Mouse (Mus musculus): ENCODE measurements at regions not wholly inside any gene's neighbourhood (a gene's known extent, or its start where the extent isn't known, plus 50 kb on each side); places are given as distances from the start of the nearest gene placed in this dataset.

GRCm38 (mm10) chr6:51197000-51197774 is 235.3 kb upstream of the Nfe2l3 start:
- in situ Hi-C loops (cut with MboI, MseI) = loop anchor here in 1 of 2 experiments (10.0 kb wide), 1 partner anchor 1028 kb away; the partner anchor contains the start of gene Hoxa7

- in situ Hi-C loops (cut with MboI, MseI) = loop anchor here (10.0 to 25.0 kb wide), 2 partner anchors 655 to 662 kb away; no protein-coding TSS in a partner anchor
Measured at GRCm38 (mm10) chr6:51200207-51200606, 232.3 kb upstream of the Nfe2l3 start.

- in situ Hi-C loops (cut with MboI, MseI) = loop anchor here (10.0 to 25.0 kb wide), 2 partner anchors 654 to 661 kb away; no protein-coding TSS in a partner anchor
Measured at GRCm38 (mm10) chr6:51200837-51201236, 231.6 kb upstream of the Nfe2l3 start.

DNA sequence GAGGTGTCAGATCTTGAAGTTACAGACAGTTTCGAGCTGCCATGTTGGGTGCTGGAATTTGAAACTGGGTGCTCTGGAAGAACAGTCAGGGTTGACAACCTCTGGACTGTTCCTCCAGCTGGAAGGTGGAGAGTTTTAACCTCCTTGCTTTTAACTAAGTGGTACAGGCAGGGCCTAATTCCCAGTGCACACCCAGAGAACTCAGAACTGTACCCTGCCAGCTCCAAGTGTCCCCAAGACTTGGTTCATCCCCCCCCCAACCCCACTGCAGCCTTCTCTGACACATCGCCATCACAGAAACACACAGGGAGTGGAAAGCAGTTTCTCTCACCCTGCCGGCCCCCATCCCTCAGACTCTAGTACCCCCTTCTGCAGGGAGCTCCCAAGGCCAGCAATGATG is 228.2 kb upstream of the Nfe2l3 start:
- in situ Hi-C loops (cut with MboI, MseI) = loop anchor here (10.0 to 25.0 kb wide), 2 partner anchors 650 to 658 kb away; no protein-coding TSS in a partner anchor

DNA sequence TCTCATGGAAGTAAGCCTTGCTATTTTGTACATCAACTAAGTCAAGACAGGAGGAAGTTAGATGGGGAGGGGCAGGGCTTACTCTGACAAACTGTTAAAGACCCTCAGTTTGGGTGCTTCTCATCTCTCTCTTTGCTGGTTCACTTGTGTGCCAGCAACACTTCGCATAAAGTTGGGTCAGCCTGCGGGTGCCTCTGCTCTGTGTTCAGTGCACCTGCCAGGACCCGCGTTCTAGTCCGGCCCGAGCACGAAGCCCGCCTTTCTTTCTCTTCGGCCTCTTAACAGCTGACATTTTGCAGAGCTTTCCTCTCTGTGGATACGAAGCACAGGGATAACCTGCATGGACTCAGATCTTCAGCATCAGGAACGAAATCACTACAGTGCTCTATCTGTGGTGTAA is 227.1 kb upstream of the Nfe2l3 start:
- in situ Hi-C loops (cut with MboI, MseI) = loop anchor here (5.0 to 25.0 kb wide), 4 partner anchors 302 to 657 kb away; no protein-coding TSS in a partner anchor

DNA sequence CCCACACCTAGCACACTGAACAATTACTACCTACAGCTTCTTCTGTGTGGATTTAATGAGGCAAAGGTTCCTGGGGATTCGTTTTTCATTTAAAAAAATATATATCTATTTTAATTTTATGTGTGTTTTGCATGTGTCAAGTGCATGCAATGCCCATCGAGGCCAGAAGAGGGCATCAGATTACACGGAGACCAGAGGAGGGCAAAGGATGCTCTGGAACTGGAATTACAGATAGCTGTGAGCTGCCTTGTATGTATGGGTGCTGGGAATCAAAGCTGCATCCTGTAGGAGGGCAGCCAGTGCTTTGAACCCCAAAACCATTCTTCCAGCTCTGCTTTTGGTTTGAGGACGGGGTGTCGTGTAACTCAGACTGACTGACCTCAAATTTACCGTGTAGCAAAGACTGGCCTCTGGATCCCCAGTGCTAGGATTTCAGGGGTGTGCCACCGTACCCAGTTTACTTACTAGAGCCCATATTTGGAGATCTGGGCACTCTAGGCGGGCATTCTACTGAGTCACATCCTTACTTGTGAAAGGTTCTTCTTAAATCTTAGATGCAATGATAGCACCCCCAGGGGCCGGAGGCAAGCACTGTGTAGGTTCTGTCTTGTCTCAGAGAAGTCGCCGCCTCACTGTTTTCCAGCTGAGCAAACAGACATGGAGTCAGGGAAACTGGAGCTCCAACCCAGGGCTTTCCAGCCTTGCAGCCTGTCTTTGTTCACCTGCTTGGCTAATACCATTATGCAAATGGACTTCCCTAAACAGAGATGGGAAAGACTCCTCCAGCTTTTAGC is 225.6 kb upstream of the Nfe2l3 start:
- in situ Hi-C loops (cut with MboI, MseI) = loop anchor here (5.0 to 25.0 kb wide), 4 partner anchors 300 to 655 kb away; no protein-coding TSS in a partner anchor

DNA sequence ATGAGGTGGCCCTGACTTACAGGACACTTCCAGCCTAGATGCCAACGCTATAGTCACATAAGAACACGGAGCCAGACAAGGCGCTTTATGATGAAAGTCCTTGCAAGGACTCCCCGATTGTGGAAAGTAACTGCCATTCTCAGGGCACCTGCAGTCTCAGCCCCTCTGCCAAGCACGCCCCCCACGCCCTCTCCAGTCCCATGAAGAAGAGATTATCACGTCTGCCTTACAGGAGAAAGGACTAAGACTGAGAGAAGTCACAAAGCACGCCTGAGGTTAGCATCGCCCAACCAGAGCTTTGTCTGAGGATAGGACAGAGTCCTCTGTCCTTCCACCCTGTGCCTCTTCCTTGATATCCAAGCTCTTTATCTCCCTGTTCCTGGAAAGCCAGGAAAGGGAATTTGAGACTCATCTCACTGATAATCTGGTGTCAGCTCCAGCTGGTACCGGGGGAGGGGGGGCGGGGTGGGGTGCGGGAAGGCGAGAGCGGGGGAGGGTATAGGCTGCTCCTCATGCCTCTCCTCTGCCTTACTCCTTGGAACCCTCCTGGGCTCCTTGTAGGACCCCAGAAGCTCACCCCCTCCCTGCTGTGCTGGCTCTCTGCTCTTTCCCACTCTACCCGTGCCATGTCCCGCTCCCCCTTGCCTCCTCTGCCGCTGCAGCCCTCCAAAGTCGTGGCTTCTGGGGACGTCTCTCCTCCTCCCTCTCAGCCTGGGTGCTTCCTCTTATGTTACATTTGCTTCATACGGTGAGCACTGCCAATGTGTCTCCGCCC is 224.7 kb upstream of the Nfe2l3 start:
- in situ Hi-C loops (cut with MboI, MseI) = loop anchor here (5.0 to 25.0 kb wide), 4 partner anchors 300 to 655 kb away; no protein-coding TSS in a partner anchor

- in situ Hi-C loops (cut with MboI, MseI) = loop anchor here (5.0 to 25.0 kb wide), 4 partner anchors 298 to 653 kb away; no protein-coding TSS in a partner anchor
Measured at GRCm38 (mm10) chr6:51208660-51209396, 223.6 kb upstream of the Nfe2l3 start.

DNA sequence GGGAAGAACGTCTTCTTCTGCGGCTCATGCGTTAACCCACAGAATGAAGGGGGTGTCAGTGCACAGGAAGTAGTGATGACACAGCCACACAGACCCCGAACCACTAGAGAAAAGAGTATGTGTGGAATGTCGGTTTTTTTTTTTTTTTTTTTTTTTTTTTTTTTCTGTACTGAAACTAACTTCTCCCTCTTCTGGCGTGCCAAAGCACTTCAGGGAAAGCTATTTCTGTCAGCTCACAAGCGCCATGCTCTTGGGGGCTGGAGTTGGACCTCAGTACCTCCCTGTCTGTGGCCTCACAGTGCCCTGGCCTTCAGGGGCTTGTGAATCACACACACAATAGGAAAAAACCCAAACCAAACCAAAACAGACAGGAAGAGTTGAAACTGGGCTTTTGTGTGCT is 221.1 kb upstream of the Nfe2l3 start:
- in situ Hi-C loops (cut with MboI, MseI) = loop anchor here (5.0 to 25.0 kb wide), 6 partner anchors 151 to 986 kb away; no protein-coding TSS in a partner anchor

DNA sequence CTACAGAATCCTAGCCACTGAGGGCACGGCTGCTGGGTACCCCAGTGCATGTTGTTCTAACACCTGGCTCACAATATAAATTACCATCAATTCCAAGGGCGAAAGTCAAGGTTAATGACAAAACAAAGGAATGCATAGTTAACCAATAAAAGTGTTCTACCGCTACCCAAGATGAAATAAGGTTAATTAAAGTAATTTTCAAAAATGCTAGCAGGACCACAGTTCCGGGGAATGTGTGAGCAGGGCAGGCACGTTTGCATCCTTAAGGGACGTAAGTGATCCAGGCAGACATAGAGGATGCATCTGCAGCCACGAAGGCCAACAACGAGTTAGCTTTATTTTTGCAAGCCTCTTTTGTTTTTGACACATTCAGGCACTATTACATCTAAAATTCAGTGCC is 220.3 kb upstream of the Nfe2l3 start:
- in situ Hi-C loops (cut with MboI, MseI) = loop anchor here (5.0 to 25.0 kb wide), 6 partner anchors 150 to 985 kb away; no protein-coding TSS in a partner anchor

GRCm38 (mm10) chr6:51215371-51215770 is 217.1 kb upstream of the Nfe2l3 start:
- in situ Hi-C loops (cut with MboI, MseI) = loop anchor here in 1 of 2 experiments (25.0 kb wide), 1 partner anchor 647 kb away; no protein-coding TSS in a partner anchor

GRCm38 (mm10) chr6:51216472-51216871 is 216.0 kb upstream of the Nfe2l3 start:
- in situ Hi-C loops (cut with MboI, MseI) = loop anchor here in 1 of 2 experiments (25.0 kb wide), 1 partner anchor 646 kb away; no protein-coding TSS in a partner anchor

GRCm38 (mm10) chr6:51219691-51220090 is 212.8 kb upstream of the Nfe2l3 start:
- in situ Hi-C loops (cut with MboI, MseI) = loop anchor here in 1 of 2 experiments (10.0 to 25.0 kb wide), 2 partner anchors 345 to 643 kb away; no protein-coding TSS in a partner anchor

GRCm38 (mm10) chr6:51220778-51221177 is 211.7 kb upstream of the Nfe2l3 start:
- in situ Hi-C loops (cut with MboI, MseI) = loop anchor here in 1 of 2 experiments (10.0 to 25.0 kb wide), 2 partner anchors 344 to 642 kb away; no protein-coding TSS in a partner anchor

DNA sequence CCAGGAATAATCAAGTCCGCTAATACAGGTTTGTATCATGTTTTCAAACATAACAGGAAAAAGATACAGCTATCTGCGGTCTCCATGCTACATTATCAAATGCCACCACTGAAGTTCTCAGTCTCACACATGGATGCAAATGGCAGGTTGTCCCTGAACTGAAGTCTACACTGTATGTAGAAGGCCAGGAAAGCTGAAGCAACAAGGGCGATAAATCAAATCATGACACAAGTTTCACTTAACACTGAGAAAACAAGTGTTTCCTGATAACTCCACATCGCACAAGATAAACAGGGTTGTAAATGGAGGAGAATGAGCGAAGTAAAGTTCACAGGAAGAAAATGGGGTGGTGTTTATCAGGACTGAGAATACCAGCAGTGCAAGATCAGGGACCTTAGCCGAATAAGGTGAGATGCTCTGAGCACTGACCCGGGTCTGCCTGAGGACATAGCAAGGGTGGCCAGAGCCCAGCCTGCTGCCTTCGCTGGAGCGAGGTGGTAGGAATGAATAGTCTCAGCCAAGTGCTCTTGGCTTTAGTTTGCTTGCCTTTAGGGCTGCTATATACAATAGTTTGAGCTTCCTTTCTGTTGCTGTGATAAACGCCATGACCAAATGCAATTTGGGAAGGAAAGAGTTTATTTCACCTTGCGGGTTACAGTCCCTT is 196.3 kb upstream of the Nfe2l3 start:
- in situ Hi-C loops (cut with MboI, MseI) = no loop called here

DNA sequence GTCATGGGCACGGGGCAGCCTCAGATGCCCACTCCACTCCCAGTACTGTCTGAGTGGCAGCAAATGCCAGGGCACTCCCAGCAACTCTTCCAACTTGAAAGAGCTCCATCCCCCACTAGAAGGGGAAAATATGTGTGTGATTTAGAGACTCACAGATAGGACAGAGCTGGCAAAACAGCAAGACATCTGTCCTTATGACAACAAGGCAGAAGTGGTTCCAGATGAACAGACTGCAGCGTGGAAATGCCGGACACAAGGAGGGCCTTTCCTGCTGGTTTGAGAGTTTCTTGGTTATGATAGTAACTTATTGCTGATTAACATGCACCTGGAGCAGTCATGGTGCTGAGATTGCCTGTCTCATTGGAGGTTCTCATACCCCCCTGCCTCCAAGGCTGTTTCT is 192.4 kb upstream of the Nfe2l3 start:
- in situ Hi-C loops (cut with MboI, MseI) = no loop called here

DNA sequence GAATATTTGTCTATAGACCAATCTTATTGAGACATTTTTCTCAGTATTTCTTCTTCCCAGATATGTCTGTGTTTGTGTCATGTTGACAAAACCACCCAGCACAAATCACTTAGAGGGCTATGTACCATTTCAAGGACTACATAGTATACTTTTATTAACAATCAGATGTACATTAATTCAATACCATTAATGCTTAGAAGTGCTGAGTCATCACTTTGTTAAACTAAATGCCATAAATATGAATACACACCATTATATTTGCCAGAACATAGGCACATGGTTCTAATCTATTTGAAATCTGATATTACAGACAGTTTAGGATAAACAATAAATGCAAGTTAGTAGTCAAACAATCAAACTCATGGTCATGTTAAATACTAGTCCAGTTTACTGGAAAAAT is 182.2 kb upstream of the Nfe2l3 start:
- in situ Hi-C loops (cut with MboI, MseI) = no loop called here

DNA sequence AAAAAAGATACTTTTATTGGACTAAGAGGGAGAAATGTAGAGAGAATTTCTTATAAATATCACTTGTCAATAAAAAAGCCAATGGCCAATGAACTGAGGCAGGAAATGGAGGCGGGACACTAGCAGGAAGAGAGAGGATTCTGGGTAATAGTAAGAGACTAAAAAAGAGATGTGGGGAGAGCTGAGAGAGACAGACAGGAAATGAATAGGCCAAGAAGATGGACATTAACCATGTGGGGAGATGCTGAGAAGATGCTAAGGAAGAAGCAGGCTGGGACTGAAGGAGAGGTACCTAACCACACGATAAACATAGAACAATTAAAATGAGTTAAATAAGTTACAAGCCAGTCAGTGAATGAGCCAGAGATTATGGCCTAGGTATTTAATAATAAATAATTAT is 181.0 kb upstream of the Nfe2l3 start:
- in situ Hi-C loops (cut with MboI, MseI) = no loop called here

GRCm38 (mm10) chr6:51252721-51253120 is 179.7 kb upstream of the Nfe2l3 start:
- in situ Hi-C loops (cut with MboI, MseI) = no loop called here
